Mouse (Mus musculus): ENCODE measurements at regions not wholly inside any gene's neighbourhood (a gene's known extent, or its start where the extent isn't known, plus 50 kb on each side); places are given as distances from the start of the nearest gene placed in this dataset.

DNA sequence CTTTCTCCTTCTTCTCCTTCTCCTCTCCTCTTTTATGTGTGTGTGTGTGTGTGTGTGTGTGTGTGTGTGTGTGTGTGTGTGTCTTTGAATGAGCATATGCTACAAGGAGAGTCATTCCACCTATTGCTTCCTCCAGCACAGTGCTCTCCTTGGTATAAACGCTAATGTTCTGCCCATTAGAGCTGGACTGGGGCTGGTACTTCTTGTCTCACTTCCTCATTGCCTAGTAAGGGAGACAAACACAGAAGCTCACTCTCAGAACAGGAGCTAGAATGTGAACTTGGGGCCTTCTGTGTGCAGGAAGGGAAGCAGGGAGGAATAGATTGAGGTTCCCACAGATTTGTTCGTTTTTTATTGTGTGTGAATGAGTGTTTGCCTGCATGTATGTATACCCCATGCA is 54.9 kb upstream of the Shb start:
- H3K27me3 ChIP-seq (ENCODE audit: control insufficient read depth, insufficient read depth, insufficient read length) = peaks cover 81% of the 10 kb centered on the region
- no peak overlapping the region for H3K4me3 ChIP-seq (ENCODE audit: insufficient read depth, poor library complexity, severe bottlenecking)
- no peaks in the 10 kb centered on the region for H3K36me3 ChIP-seq (ENCODE audit: control insufficient read depth, insufficient read depth)
- no peaks in the 10 kb centered on the region for H3K79me2 ChIP-seq (ENCODE audit: control insufficient read depth, insufficient read depth)
- H3K79me3 ChIP-seq (ENCODE audit: low read depth) = no peaks in the 10 kb centered on the region
- H3ac ChIP-seq (ENCODE audit: control insufficient read depth, insufficient read length, low read depth) = no peak overlapping the region
- TF ChIP-seq MYOG (IDR thresholded peaks at IDR 0.05; ENCODE audit: control insufficient read depth, extremely low read depth, insufficient read length) (no peak), CTCF (IDR thresholded peaks at IDR 0.05; ENCODE audit: control insufficient read depth, insufficient read depth, insufficient read length) (no peak), CEBPB (IDR thresholded peaks at IDR 0.05; ENCODE audit: low read depth) (no peak), MAX (IDR thresholded peaks at IDR 0.05) (no peak)

DNA sequence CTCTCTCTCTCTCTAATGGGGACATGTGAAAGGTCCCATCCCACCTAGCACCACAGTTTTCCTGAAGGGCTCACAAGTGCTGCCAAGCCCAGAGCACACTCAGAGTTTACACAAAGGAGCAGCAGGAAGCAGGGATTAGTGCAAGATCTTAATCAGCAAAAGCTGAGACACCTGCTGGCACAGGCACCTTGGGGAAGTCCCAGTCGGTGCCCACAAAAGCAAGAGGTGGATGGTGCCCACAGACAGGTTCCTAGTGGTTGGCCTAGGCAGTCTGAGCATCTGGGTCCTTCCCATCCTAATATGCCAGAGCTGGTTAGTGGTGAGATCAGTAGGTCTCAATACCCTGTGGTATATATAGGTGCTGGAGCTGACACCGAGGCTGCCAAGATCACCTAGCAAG is 54.0 kb upstream of the Shb start:
- Histone ChIP-seq H3K27me3 (ENCODE audit: control insufficient read depth, insufficient read depth, insufficient read length) (peaks cover 72% of the 10 kb centered on the region), H3ac (ENCODE audit: control insufficient read depth, insufficient read length, low read depth) (no peak overlapping the region), H3K4me3 (ENCODE audit: insufficient read depth, poor library complexity, severe bottlenecking) (no peak overlapping the region), H3K36me3 (ENCODE audit: control insufficient read depth, insufficient read depth) (no peaks in the 10 kb centered on the region), H3K79me3 (ENCODE audit: low read depth) (no peaks in the 10 kb centered on the region), H3K79me2 (ENCODE audit: control insufficient read depth, insufficient read depth) (no peaks in the 10 kb centered on the region)
- TF ChIP-seq MYOD1 (IDR thresholded peaks at IDR 0.05; ENCODE audit: control insufficient read depth, insufficient read length, low read depth) (no peak), CEBPB (IDR thresholded peaks at IDR 0.05; ENCODE audit: low read depth) (no peak), MYOG (IDR thresholded peaks at IDR 0.05; ENCODE audit: control insufficient read depth, extremely low read depth, insufficient read length) (no peak), CTCF (IDR thresholded peaks at IDR 0.05; ENCODE audit: control insufficient read depth, insufficient read depth, insufficient read length) (no peak), FOSL1 (IDR thresholded peaks at IDR 0.05; ENCODE audit: insufficient read depth, low read length, poor library complexity, severe bottlenecking) (no peak), USF1 (IDR thresholded peaks at IDR 0.05; ENCODE audit: low read depth) (no peak)

DNA sequence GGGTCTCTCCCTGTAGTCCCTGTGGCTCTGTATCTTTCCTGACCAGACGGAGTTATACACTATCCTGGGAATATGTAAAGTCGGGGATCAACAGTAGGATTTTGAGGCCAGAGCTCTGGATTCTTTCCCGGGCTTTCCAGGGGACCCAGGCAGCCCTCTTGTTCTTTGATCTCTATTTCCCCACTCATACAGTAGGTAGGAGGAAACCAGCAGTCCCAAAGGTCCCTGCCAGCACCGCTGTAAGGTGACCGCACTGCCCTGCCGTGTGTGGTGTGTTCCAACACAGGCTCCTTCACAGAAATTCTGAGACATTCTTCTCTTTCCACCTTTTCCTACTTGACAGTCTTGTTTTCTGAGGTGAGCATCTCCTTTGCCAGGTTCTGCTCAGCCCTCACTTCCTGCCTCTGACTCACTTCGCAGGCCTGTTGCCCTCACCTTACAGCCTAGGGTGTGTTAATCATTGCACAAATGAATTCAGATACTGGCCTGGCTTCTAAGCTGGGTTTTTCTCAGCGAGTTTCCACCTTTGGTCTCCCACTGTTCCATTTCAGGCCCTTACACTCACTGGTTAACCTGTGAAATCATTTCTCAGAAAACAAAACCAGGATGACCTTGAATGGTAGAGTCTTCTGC is 53.0 kb upstream of the Shb start:
- H3K4me3 ChIP-seq (ENCODE audit: insufficient read depth, poor library complexity, severe bottlenecking) = no peak overlapping the region
- no peaks in the 10 kb centered on the region for H3K79me3 ChIP-seq (ENCODE audit: low read depth)
- TF ChIP-seq MYOG (IDR thresholded peaks at IDR 0.05; ENCODE audit: control insufficient read depth, extremely low read depth, insufficient read length) (no peak), FOSL1 (IDR thresholded peaks at IDR 0.05; ENCODE audit: insufficient read depth, low read length, poor library complexity, severe bottlenecking) (no peak), USF1 (IDR thresholded peaks at IDR 0.05; ENCODE audit: low read depth) (no peak)
- H3K79me2 ChIP-seq (ENCODE audit: control insufficient read depth, insufficient read depth) = no peaks in the 10 kb centered on the region
- H3ac ChIP-seq (ENCODE audit: control insufficient read depth, insufficient read length, low read depth) = no peak overlapping the region
- no peaks in the 10 kb centered on the region for H3K36me3 ChIP-seq (ENCODE audit: control insufficient read depth, insufficient read depth)
- peaks cover 62% of the 10 kb centered on the region for H3K27me3 ChIP-seq (ENCODE audit: control insufficient read depth, insufficient read depth, insufficient read length)

DNA sequence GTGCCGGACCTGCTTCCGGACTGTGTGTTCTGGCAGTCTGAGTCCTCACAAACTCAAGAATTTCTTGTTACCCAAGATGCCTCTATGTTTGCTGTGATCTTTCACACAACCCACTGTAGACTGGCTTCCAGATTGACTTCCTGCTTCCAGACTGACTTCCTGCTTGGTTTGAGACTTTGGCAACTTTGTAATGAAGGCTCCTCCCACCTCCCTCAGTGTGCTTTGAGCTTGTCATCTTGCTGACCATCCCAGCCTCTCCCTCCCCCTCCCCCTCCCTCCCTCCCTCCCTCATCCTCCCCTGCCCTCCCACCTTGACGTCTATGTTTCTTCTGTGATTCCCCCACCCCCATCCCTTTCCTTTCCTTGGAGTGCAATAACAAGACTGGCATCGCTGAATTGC is 51.7 kb upstream of the Shb start:
- Histone ChIP-seq H3K27me3 (ENCODE audit: control insufficient read depth, insufficient read depth, insufficient read length) (peaks cover 49% of the 10 kb centered on the region), H3K4me3 (ENCODE audit: insufficient read depth, poor library complexity, severe bottlenecking) (no peak overlapping the region), H3K79me2 (ENCODE audit: control insufficient read depth, insufficient read depth) (no peaks in the 10 kb centered on the region), H3K36me3 (ENCODE audit: control insufficient read depth, insufficient read depth) (no peaks in the 10 kb centered on the region), H3ac (ENCODE audit: control insufficient read depth, insufficient read length, low read depth) (no peak overlapping the region), H3K79me3 (ENCODE audit: low read depth) (no peaks in the 10 kb centered on the region)
- TF ChIP-seq MYOD1 (IDR thresholded peaks at IDR 0.05; ENCODE audit: control insufficient read depth, insufficient read length, low read depth) (no peak), CEBPB (IDR thresholded peaks at IDR 0.05; ENCODE audit: low read depth) (no peak), FOSL1 (IDR thresholded peaks at IDR 0.05; ENCODE audit: insufficient read depth, low read length, poor library complexity, severe bottlenecking) (no peak), CTCF (IDR thresholded peaks at IDR 0.05; ENCODE audit: control insufficient read depth, insufficient read depth, insufficient read length) (no peak), MYOG (IDR thresholded peaks at IDR 0.05; ENCODE audit: control insufficient read depth, extremely low read depth, insufficient read length) (no peak), USF1 (IDR thresholded peaks at IDR 0.05; ENCODE audit: low read depth) (no peak), MAX (IDR thresholded peaks at IDR 0.05) (no peak)

DNA sequence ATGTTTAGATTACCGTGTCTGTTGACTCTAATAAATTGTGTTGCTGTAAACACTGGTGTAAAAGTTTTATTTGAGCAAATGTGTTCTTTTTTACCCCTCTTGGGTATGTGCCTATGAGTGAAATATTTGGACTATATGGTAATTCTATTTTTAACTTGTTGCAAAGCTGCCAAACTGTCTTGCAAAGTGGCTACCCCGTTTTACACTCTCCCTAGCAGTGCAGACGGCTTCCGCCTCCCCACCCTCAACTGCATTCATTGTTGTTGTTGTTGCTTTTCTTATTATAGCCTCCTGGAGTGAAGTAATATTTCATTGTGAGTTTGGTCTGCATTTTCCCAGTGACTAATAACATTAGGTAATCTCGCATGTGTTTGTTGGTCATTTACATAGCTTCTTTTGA is 50.2 kb upstream of the Shb start:
- no peak overlapping the region for H3K4me3 ChIP-seq (ENCODE audit: insufficient read depth, poor library complexity, severe bottlenecking)
- TF ChIP-seq MAX (IDR thresholded peaks at IDR 0.05) (no peak), FOSL1 (IDR thresholded peaks at IDR 0.05; ENCODE audit: insufficient read depth, low read length, poor library complexity, severe bottlenecking) (no peak), MYOG (IDR thresholded peaks at IDR 0.05; ENCODE audit: control insufficient read depth, extremely low read depth, insufficient read length) (no peak), MYOD1 (IDR thresholded peaks at IDR 0.05; ENCODE audit: control insufficient read depth, insufficient read length, low read depth) (no peak), USF1 (IDR thresholded peaks at IDR 0.05; ENCODE audit: low read depth) (no peak), CEBPB (IDR thresholded peaks at IDR 0.05; ENCODE audit: low read depth) (no peak), CTCF (IDR thresholded peaks at IDR 0.05; ENCODE audit: control insufficient read depth, insufficient read depth, insufficient read length) (no peak)
- no peak overlapping the region for H3ac ChIP-seq (ENCODE audit: control insufficient read depth, insufficient read length, low read depth)
- H3K27me3 ChIP-seq (ENCODE audit: control insufficient read depth, insufficient read depth, insufficient read length) = peaks cover 44% of the 10 kb centered on the region
- H3K79me2 ChIP-seq (ENCODE audit: control insufficient read depth, insufficient read depth) = no peaks in the 10 kb centered on the region
- H3K36me3 ChIP-seq (ENCODE audit: control insufficient read depth, insufficient read depth) = no peaks in the 10 kb centered on the region
- no peaks in the 10 kb centered on the region for H3K79me3 ChIP-seq (ENCODE audit: low read depth)
